Mouse (Mus musculus) testis, postnatal 14 days (tissue): Measurements from ENCODE around the gene Tmem254b.
"Not testable (repeated sequence)": the region's sequence is repeated elsewhere in the genome, so short reads cannot be mapped to it uniquely, and the experiment has no call there.

Experiments used
- DNase-seq: peaks from one replicate; pipeline ENCODE4 v3.0.0; 2021; ENCODE audit warnings: low spot score

Gene Tmem254b

GRCm38 (mm10) chr14:26206926-26207247 lies at the start of gene Tmem254b:
Gene Tmem254b, minus strand, starts transcription at chr14:26207041.
- DNase-seq = not testable (repeated sequence)

- DNase-seq = not testable (repeated sequence)
These were observed 30.3 kb upstream of the Tmem254b start for GRCm38 (mm10) chr14:26237183-26237582.

- DNase-seq = not testable (repeated sequence)
These were observed 9.6 kb upstream of the Tmem254b start for GRCm38 (mm10) chr14:26216233-26217000.

GRCm38 (mm10) chr14:26206197-26206925 lies 480 bp downstream of the Tmem254b start:
- DNase-seq = not testable (repeated sequence)

GRCm38 (mm10) chr14:26197851-26198250 lies 9.0 kb downstream of the Tmem254b start:
- DNase-seq = not testable (repeated sequence)

- not testable (repeated sequence) for DNase-seq
These were observed 18.5 kb downstream of the Tmem254b start for GRCm38 (mm10) chr14:26188361-26188760.

- not testable (repeated sequence) for DNase-seq
These were observed 20.2 kb downstream of the Tmem254b start for GRCm38 (mm10) chr14:26186638-26187037.

- DNase-seq = not testable (repeated sequence)
These were observed 24.5 kb downstream of the Tmem254b start, which contains the start of gene Plac9b for GRCm38 (mm10) chr14:26182380-26182779. Gene Plac9b, minus strand, starts transcription at chr14:26182480.

GRCm38 (mm10) chr14:26181660-26182059 lies 25.2 kb downstream of the Tmem254b start:
- DNase-seq = not testable (repeated sequence)

- not testable (repeated sequence) for DNase-seq
These were observed 31.8 kb downstream of the Tmem254b start for GRCm38 (mm10) chr14:26175028-26175427.

- not testable (repeated sequence) for DNase-seq
These were observed 32.9 kb downstream of the Tmem254b start for GRCm38 (mm10) chr14:26173955-26174354.

- DNase-seq = not testable (repeated sequence)
These were observed 41.6 kb downstream of the Tmem254b start for GRCm38 (mm10) chr14:26165266-26165665.

- not testable (repeated sequence) for DNase-seq
These were observed 44.4 kb downstream of the Tmem254b start for GRCm38 (mm10) chr14:26162423-26162822.

GRCm38 (mm10) chr14:26161156-26161555 lies 45.7 kb downstream of the Tmem254b start:
- DNase-seq = not testable (repeated sequence)

- not testable (repeated sequence) for DNase-seq
These were observed 50.8 kb downstream of the Tmem254b start for GRCm38 (mm10) chr14:26156032-26156431.
